Mouse (Mus musculus) gastrocnemius, postnatal 4 days (tissue): Measurements from ENCODE around the gene Jmjd1c. TPM values are rescaled to one million over a fixed set of nuclear protein-coding genes. Genes with fewer than 3 reads are reported as not detected.
"Not testable (repeated sequence)": the region's sequence is repeated elsewhere in the genome, so short reads cannot be mapped to it uniquely, and the experiment has no call there.

Experiments used
- DNase-seq, 2 experiments: peaks; one replicate each; pipeline ENCODE4 v3.0.0; 2021 to 2022; ENCODE audit warnings: low spot score in 2 of 2, mixed read lengths in 2 of 2
- total RNA-seq, 2 experiments: library from RNA; stranded (reverse); gene quantifications; 2 replicates each; pipeline ENCODE4 v1.2.3; 2021

Jmjd1c gene
- total RNA-seq, 2 experiments from 2014 or later: 61.0 to 70.4 TPM

DNA sequence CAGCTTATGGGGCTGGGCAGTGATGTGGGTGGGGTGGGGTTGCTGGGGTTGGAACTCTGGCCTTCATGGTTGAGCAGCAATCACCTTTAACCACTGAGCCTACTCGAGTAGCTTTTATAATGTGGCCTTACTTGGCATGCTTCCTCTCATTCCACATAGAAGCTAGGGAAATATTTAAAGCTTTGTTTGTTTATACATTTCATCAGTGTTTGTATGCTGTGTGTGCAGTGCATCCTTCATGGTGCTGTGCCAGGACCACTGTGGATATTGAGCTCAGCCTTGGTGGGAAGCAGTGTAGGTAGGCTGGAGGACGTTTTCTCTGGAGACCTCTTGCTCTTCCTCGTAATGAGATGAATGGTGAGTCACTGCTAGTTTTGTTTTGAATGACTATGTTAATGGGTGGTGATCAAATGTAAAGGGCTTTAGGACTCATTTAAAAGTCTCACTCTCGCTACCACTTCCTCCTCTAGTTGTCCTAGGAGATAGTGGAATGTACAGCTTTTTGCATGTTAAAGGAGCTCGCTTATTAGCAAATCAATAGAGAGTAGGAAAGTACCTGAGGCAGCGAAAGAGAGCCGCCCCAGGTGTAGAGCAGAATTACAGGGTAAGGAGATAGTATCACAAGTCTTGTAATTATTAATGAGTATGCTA, 4.2 kb downstream of the Jmjd1c start:
- DNase-seq: no peak

DNA sequence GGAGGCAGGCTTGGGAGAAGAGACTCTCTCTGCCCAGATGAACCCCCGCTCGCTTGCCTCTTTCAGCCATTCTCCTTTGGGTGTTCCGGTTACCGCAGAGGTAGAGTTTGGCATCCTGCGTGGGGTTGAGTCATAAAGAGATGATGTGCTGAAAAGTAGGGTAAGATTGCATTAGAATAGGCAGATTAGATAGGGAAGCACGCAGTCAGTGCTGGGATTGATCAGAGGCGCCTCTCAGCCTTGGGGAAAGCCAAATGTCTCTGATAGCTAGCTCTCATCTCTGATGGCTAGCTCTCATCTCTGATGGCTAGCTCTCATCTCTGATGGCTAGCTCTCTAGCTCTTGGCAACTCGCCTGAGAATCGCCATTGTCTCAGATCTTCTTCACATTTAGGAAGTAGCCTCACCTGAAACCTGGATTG, 4.9 kb downstream of the Jmjd1c start:
- no peak for DNase-seq

DNA sequence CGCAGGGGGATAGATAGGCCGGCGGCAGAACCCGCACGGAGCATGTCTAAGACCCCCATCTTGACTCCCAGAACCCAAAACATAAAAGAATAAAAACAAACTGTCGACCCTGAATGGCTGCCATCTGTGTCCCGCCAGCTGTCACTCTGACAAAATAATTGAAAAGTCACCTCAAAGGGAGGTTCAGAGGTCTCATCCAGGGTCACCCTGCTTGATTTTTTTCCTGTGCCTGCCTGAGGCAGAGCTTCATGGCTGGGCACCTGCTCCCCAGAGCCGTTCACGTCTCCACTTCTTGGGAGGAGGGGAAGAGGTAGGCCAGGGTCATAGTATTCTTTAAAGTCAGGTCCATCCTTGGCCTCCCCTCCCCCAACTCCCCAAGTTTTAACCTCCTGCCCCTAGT, 8.6 kb downstream of the Jmjd1c start:
- no peak for DNase-seq

DNA sequence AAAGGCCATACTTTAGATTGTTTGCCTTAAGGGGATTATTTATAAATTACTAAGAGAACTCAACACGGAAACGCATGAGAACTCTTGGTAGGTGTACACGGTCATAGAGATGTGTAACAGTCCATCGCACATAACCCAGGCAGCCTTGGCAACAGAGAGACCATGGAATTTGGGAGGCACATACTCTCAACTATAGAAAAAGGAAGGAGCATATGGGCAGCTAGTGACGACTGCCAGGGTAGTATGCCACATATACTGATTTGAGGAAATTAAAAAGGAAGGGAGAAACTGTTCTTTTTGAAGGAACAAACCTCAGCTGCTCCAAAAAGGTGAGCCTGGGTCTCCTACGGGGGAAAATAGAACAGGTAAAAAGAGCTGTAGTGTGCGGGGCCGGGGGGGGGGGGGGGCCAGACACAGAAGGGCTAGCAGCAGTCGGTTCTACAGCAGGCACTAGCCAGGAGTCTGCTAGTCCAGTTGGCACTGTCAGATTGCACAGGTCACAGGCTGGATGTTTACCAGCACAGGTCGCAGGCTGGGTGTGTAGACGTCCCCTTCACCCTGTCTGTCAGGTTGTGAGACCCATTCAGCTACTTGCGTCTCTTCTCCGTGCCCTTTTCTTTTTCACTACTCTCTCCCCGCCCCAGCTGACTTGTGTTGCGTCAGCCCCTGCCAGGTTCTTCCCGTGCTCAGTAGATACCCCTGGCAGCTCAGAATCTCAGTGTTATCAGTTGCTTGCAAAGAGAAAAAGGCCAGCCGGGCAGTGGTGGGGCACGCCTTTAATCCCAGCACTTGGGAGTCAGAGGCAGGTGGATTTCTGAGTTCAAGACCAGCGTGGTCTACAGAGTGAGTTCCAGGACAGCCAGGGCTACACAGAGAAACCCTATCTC, 9.6 kb downstream of the Jmjd1c start:
- no peak for DNase-seq

DNA sequence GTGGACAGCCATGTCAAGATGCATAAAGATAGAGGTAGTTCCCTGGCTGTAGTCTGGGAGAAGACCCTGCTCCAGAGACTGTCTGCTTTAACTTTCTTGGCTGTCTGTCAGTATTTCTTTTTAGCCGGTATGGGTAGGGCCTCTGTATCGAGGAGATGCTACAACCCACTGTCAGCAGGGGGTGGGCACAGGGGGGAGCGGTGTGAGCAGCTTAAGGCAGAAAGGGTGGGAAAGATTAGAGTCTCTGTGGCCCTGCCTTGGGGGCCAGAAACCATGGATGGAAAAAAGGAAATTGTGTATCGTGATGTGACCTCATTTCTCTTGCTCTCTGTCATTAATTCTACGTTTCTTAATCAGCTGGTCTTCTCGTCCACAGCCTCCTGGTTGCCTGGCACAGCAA, 10.5 kb downstream of the Jmjd1c start:
- no peak for DNase-seq

DNA sequence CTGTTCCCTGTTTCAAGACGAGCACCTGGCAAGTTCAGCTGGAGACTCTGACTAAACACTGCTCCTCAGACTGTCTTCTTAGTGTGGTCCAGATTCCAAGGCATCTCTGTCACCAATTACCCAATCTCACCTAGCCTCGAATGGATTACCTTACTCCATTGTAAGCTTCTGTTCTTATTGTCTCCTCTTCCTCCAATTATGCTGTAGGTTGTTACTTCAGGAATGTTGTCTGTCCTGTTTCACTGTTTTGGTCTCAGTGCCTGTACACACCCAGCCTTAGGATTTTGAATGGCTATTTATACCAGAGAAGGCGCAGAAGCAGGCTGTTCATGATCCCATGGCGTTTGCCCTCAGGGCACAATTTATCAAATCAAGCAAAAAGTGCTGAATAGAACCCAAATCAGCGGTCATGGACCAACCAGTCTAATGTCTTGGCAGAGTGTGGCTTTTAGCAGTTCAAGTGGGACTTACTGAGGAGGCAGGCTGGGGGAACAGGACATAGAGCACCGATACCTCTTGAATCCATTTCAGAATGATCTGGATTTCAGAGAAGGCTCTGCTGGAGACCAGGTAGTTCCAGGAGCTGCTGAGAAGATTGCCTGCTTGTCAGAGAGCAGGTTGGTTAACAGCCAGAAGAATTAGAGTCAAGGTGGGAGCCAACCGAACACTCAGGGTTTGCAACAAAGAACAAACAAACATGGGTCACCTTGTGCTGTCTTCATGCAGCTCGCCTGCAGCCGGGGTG, 11.3 kb downstream of the Jmjd1c start:
- DNase-seq: no peak

DNA sequence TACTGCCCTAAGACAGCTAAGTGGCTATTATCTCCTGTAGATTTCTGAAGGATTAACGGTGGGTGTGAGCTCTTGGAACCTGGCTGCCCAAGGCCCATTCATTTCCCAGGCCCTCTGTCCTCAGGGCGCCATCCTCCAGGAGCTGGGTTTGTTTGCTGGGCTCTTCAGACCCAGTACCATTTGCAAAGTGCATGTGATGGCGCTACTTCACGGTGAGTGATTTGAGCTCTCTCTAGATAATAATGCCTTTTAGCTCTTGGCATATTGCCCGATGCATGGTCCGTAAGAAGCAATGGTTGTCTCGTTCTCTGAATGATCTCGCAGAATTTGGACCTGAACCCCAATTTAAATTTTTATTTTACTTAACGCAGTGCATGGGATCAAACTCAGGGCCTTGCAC, 12.2 kb downstream of the Jmjd1c start:
- no peak for DNase-seq

DNA sequence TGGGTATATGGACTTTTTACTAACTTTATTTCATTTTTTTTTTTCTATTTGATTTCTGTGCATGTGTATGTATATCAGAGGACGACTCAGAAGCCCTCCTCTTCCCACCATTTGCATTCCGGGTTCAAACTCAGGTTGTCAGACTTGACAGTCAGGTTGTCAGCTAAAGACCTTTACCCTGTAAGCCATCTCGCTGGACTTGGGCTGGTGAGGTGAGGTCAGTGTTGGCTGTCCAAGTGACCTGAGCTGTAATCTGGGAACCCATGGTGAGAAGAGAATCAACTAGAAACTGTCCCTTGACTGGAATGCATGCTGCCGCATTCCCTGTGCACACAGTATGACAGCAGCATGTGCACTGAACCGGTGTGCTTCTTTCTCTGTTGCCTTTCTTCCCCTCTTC, 13.7 kb downstream of the Jmjd1c start:
- DNase-seq: no peak

DNA sequence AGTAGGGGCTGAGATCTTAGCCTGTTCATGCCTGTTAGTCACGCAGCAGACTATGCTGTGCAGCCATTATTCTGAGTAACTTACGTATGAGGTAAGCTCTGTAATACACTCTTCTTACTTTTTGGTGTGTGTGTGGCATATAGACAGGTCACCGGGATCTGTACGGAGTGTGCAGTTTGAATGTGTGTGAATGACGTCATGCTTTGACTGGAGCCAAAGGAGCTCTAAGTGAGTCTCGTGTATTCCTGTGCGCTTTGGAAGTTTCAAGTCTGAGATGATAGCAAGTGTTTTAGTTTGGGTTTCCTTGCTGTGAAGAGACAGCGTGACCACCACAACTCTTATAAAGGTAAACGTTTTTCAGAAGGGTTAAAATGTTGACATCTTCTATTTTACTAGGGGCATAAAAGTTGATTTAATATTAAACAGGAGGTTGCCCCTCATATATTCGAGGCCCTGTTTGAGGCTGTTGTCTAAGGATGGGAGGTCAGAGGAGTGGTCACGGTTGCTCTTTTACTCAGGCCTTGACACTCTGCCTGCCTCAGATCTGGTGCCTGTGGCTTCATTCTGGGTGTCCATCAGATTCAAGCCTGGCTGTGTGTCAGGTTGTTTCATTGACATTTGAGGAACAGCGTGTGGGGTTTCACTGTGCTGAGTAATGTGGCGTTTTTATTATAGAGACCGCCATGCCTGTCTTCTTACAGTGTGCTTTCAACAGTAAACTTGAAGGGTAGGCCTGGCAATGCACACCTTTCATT, 15.3 kb downstream of the Jmjd1c start:
- no peak for DNase-seq

DNA sequence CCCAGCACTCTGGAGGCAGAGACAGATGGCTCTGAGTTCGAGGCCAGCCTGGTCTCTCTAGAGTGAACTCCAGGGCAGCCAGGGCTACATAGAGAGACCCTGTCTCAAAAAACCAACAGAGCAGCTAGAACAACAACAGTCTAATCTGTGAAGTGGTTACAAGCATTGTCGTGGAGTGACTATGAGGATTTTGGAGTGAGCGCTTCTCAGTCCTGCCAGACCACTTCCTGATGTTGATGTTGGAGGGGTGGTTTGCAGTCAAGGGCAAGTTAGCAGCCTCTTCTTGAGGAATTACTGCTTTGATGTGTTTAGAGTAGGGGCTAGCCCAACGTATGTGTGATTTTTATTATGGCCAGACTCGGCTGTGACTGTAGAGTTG, 15.9 kb downstream of the Jmjd1c start:
- no peak for DNase-seq

DNA sequence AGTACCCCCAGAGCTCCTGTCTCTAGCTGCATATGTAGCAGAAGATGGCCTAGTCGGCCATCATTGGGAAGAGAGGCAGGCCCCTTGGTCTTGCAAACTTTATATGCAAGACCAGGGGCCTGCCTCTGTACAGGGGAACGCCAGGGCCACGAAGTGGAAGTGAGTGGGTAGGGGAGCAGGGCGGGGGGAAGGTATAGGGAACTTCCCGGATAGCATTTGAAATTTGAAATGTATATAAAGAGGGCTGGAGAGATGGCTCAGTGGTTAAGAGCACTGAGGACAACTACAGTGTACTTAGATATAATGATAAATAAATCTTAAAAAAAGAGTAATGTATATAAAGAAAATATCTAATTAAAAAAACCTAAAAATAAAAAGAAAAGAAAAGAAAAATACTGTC, 17.0 kb downstream of the Jmjd1c start:
- DNase-seq: not testable (repeated sequence)

DNA sequence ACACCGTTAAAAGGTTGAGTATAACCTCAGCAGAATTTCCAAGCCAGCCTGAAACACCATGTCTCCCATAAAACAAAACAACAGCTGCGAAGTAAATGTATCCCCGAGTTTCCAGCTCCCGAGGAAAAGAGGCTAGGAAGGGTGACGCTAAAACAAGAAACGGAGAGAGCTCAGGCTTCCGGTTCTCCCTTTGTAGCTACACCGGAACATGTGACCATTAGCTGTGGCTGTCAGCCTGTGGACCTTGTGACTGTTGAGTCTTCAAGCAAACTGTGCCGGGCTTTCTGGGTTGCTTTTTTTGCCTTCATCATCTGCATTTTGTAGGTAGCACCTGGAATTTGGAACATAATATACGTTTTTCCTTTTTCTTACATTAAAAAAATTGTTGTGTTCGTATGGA, 17.9 kb downstream of the Jmjd1c start:
- DNase-seq: no peak

DNA sequence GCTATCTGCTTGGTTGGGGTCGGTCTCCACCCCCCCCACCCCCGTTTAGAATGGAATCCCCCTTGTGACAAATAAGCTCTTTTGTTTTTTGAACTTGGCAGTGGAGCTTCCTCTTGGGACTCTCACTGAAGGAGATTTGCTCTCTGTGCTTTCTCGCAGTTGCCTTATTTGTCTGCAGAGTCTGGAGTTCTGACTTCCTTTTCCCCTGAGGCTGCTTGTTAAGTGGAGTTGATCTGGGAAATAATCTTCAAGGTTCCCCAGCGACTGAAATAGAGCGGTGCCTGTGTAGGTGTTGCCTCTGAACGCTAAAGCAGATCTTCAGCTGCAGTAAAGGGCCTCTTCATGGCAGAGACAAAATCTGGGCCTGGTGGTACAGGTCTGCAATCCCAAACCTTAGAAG, 19.2 kb downstream of the Jmjd1c start:
- DNase-seq: no peak

DNA sequence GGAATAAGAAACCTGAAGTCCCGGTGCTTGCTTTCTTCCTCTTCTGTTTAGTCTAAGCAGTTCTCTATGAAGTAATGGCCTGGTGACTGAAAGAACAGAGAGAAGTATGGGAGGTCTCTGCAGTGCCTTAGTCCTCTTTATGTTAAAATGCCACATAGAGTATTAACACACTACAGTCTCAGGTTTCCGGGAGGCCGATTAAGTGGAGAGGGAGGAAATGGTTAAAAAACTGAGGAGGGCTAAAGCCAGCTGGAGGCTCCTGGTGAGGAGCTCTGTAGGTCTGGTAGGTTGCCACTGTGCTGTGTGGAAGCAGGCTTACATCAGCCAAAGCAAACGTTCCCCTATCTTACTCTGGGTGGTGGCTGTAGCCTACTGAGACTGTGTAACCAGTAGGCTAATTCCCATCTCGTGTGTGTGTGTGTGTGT, 19.8 kb downstream of the Jmjd1c start:
- DNase-seq: peak in 1 of 2 experiments; percentile 43

DNA sequence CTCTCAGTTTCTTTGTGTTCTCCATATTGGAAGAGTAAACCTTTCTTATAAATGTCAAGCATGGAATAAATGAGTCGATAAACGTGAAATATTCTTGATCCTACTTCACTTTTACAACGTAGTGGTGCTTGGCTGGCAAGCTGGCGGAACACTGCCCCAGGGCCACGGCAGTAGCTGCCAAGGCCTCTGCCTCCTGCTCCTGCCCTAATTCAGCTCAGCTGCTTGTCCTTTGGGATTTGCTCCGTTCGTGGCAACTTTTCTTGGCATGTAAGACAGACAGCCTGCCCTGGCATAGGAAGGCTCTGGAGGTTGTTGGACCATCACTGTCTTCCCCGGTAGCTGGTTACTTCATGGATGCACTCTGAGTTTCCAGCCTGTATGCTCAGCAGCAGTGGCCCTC, 20.3 kb downstream of the Jmjd1c start:
- DNase-seq: peak in 1 of 2 experiments; percentile 39

DNA sequence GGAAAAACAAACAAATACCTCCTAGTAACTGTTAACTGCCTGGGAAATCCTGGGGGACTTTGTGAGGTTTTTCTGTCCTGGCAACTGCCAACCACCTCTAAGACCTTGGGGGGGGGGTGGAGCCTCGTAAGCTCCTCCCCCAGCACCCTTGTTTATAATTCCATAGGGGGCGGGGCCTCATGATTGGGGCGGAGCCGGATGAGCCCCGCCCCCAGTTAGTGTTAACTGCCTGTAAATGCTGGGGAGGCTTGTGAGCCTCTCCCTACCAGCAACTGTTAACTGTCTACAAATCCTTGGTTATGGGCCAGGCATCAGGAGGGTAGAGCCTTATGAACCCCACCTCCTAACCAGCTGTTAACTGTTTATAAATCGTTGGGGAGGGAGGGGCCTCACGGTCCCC, 23.4 kb downstream of the Jmjd1c start:
- no peak for DNase-seq

DNA sequence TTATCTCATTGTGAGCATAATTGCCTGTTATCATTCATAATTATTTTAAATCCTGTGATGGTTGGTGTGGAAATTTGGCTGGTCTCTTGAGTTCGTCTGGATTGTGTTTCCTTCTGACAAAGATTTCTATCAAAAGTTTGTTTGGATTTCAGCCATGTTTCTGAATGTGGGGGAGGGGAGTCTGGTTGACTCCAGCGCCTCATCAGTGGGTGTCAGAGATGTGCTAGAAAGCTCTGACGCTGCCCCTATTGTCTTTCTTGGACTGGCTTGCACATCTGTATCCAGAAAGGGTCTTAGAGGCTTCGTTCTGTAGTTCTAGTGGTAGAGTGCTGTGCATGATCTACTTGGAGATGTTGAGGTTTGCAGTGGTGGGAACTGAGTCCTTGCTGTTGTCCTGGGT, 24.3 kb downstream of the Jmjd1c start:
- DNase-seq: no peak

DNA sequence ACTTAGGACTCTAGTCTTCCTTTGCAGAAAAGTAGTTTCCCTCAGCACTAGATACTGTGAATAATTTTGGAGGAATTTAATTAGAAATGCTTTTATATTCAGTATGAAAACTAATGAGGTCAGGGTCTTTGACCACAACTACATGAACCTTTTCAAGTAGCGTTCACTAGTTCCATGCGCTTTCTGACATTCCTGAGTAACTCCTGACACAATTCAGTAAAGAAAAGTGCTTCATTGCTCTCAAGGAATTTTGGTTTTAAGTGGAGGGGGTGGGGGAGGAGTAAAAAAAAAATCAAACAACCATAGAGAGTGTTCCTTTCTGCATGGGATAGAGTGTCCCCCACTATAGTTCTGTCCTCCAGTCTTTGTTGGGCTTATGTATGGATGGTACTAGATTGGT, 24.7 kb downstream of the Jmjd1c start:
- no peak for DNase-seq

DNA sequence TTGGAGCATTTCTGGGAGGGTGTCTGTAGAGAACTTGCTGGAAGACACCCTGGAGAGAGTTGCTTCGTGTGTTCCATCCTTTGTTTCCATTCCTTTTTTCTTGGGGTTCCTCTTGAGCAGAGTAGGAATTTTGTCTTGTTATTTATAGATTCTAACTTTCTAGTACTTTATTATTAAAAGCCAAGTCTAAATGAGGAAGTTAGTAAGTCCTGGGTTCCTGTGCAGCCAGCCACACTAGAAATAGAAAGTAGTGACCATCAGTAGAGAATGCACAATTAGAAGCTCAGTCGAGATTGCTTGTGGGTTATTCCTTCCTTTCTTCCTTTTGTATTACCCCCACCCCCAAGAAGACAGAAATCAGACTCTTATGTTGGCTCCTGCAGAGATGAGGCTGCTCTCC, 27.8 kb downstream of the Jmjd1c start:
- no peak for DNase-seq

DNA sequence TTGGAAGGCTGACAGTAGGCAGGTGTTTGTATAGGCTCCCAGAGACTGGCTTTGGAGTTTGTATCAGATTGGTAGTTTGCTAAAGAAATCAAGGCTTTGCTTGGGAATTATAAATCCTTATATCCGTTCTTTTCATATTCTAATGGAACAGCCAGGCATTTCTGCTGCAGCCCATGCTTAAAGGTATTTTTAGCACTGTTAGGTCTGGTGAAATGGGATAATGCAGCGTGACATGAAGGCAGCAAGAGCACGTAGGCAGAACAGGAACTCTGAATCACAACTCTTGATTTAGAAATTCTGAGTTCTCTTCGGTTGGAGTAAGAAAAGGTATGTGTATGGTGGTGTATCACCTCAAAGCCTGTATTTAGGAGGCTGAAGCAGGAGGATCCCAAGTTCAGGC, 28.2 kb downstream of the Jmjd1c start:
- no peak for DNase-seq
